Mouse (Mus musculus): Measurements from ENCODE around the gene Slc36a3. TPM values are rescaled to one million over a fixed set of nuclear protein-coding genes. Genes with fewer than 3 reads are reported as not detected.

The Slc36a3 gene
- polyA plus RNA-seq, 1 experiment from 2014 or later: not detected

GRCm38 (mm10) chr11:55155070-55155421, 3.5 kb upstream of the Slc36a3 start:
- no peak overlapping the region for H3K4me3 ChIP-seq (replicated peaks; ENCODE audit: low read depth, low read length)
- H3K9me3 ChIP-seq (ENCODE audit: control insufficient read depth, low read length): no peaks in the 10 kb centered on the region
- no peak overlapping the region for H3K4me2 ChIP-seq (ENCODE audit: low read length)
- no peak for DNase-seq
- H3K9ac ChIP-seq (replicated peaks; ENCODE audit: low read length): no peak overlapping the region
- no peaks in the 10 kb centered on the region for H3K36me3 ChIP-seq (ENCODE audit: control insufficient read depth, insufficient read depth, low read length)
- H3K27ac ChIP-seq (replicated peaks; ENCODE audit: low read depth, low read length): no peak overlapping the region
- H3K4me1 ChIP-seq (ENCODE audit: control insufficient read depth, insufficient read depth, low read length): no peaks in the 10 kb centered on the region
- no peaks in the 10 kb centered on the region for H3K27me3 ChIP-seq (ENCODE audit: control insufficient read depth, insufficient read depth, low read length)
- no peak for ATAC-seq (ENCODE audit: low FRiP score, low TSS enrichment)
- WGBS: 82% methylated on average over 6 of the region's 6 CpGs

- H3K4me1 ChIP-seq (ENCODE audit: control insufficient read depth, insufficient read depth, low read length): no peaks in the 10 kb centered on the region
- H3K4me2 ChIP-seq (ENCODE audit: low read length): no peak overlapping the region
- no peak overlapping the region for H3K27ac ChIP-seq (replicated peaks; ENCODE audit: low read depth, low read length)
- no peaks in the 10 kb centered on the region for H3K36me3 ChIP-seq (ENCODE audit: control insufficient read depth, insufficient read depth, low read length)
- H3K27me3 ChIP-seq (ENCODE audit: control insufficient read depth, insufficient read depth, low read length): no peaks in the 10 kb centered on the region
- ATAC-seq (ENCODE audit: low FRiP score, low TSS enrichment) (no peak), DNase-seq (no peak)
- no peaks in the 10 kb centered on the region for H3K9me3 ChIP-seq (ENCODE audit: control insufficient read depth, low read length)
- WGBS: 83% methylated on average over 3 of the region's 3 CpGs
- H3K9ac ChIP-seq (replicated peaks; ENCODE audit: low read length): no peak overlapping the region
- no peak overlapping the region for H3K4me3 ChIP-seq (replicated peaks; ENCODE audit: low read depth, low read length)
These were observed 3.0 kb upstream of the Slc36a3 start for GRCm38 (mm10) chr11:55154398-55155069.

DNA sequence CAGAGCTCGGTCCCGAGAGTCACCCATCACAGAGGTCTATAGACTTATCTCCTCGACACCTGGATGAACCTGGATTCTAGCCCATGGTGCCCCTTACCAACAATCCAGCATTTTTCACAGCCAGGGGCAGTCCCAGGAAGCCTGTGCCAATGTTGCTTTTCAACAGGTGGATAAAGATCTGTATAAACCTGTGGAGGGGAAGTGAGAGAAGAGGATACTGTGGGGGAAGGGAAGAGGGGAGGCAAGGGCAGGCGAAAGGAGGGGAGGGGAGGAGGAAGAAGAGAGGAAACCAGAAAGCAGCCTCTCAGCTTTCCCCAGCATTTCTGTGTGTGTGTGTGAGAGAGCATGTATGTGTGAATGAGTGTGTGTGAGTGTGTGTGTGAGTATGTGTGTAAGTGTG, 3.0 kb downstream of the Slc36a3 start:
- Histone ChIP-seq H3K4me1 (ENCODE audit: control insufficient read depth, insufficient read depth, low read length) (no peaks in the 10 kb centered on the region), H3K27me3 (ENCODE audit: control insufficient read depth, insufficient read depth, low read length) (no peaks in the 10 kb centered on the region), H3K27ac (replicated peaks; ENCODE audit: low read depth, low read length) (no peak overlapping the region), H3K4me3 (replicated peaks; ENCODE audit: low read depth, low read length) (no peak overlapping the region), H3K9me3 (ENCODE audit: control insufficient read depth, low read length) (no peaks in the 10 kb centered on the region), H3K4me2 (ENCODE audit: low read length) (no peak overlapping the region), H3K36me3 (ENCODE audit: control insufficient read depth, insufficient read depth, low read length) (no peaks in the 10 kb centered on the region), H3K9ac (replicated peaks; ENCODE audit: low read length) (no peak overlapping the region)
- DNase-seq (no peak), ATAC-seq (ENCODE audit: low FRiP score, low TSS enrichment) (no peak)
- 88% methylated on average over 4 of the region's 4 CpGs for WGBS

DNA sequence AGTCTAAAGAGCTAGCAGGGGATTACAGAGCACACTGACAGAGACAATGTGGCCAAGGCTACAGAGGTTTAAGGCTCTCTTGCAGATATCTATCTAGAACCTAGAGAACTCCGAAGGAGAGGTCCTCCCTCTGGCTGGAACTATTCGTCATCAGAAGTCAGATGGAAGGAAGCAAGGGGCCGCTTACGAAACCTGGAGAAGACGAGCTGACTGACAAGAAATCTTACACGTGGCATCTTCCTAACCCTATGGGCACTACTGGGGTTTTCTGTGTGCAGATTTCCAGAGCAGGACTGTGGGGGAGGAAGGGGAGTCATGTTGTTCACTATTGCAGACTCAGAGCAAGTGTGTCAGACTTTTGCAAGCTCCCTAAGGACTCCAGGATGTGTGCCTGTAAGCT, 4.1 kb downstream of the Slc36a3 start:
- no peak for ATAC-seq (ENCODE audit: low FRiP score, low TSS enrichment)

GRCm38 (mm10) chr11:55146855-55147254, 4.7 kb downstream of the Slc36a3 start:
- H3K9ac ChIP-seq (replicated peaks; ENCODE audit: low read length): no peak overlapping the region
- H3K9me3 ChIP-seq (ENCODE audit: control insufficient read depth, low read length): no peaks in the 10 kb centered on the region
- H3K4me2 ChIP-seq (ENCODE audit: low read length): no peak overlapping the region
- DNase-seq (no peak), ATAC-seq (ENCODE audit: low FRiP score, low TSS enrichment) (no peak)
- WGBS: 35% methylated on average over 1 of the region's 1 CpGs
- H3K4me1 ChIP-seq (ENCODE audit: control insufficient read depth, insufficient read depth, low read length): no peaks in the 10 kb centered on the region
- no peaks in the 10 kb centered on the region for H3K27me3 ChIP-seq (ENCODE audit: control insufficient read depth, insufficient read depth, low read length)
- no peaks in the 10 kb centered on the region for H3K36me3 ChIP-seq (ENCODE audit: control insufficient read depth, insufficient read depth, low read length)
- no peak overlapping the region for H3K4me3 ChIP-seq (replicated peaks; ENCODE audit: low read depth, low read length)
- H3K27ac ChIP-seq (replicated peaks; ENCODE audit: low read depth, low read length): no peak overlapping the region

More for the DNA sequence above, 4.1 kb downstream of the Slc36a3 start:
- Histone ChIP-seq H3K9ac (replicated peaks; ENCODE audit: low read length) (no peak overlapping the region), H3K27me3 (ENCODE audit: control insufficient read depth, insufficient read depth, low read length) (no peaks in the 10 kb centered on the region), H3K4me3 (replicated peaks; ENCODE audit: low read depth, low read length) (no peak overlapping the region), H3K4me2 (ENCODE audit: low read length) (no peak overlapping the region), H3K4me1 (ENCODE audit: control insufficient read depth, insufficient read depth, low read length) (no peaks in the 10 kb centered on the region), H3K27ac (replicated peaks; ENCODE audit: low read depth, low read length) (no peak overlapping the region), H3K9me3 (ENCODE audit: control insufficient read depth, low read length) (no peaks in the 10 kb centered on the region), H3K36me3 (ENCODE audit: control insufficient read depth, insufficient read depth, low read length) (no peaks in the 10 kb centered on the region)
- DNase-seq: no peak
- 51% methylated on average over 6 of the region's 6 CpGs for WGBS

- DNase-seq (no peak), ATAC-seq (ENCODE audit: low FRiP score, low TSS enrichment) (no peak)
- H3K9ac ChIP-seq (replicated peaks; ENCODE audit: low read length): no peak overlapping the region
- 86% methylated on average over 5 of the region's 5 CpGs for WGBS
- no peak overlapping the region for H3K4me3 ChIP-seq (replicated peaks; ENCODE audit: low read depth, low read length)
- no peaks in the 10 kb centered on the region for H3K9me3 ChIP-seq (ENCODE audit: control insufficient read depth, low read length)
- H3K36me3 ChIP-seq (ENCODE audit: control insufficient read depth, insufficient read depth, low read length): no peaks in the 10 kb centered on the region
- H3K4me2 ChIP-seq (ENCODE audit: low read length): no peak overlapping the region
- H3K27me3 ChIP-seq (ENCODE audit: control insufficient read depth, insufficient read depth, low read length): no peaks in the 10 kb centered on the region
- H3K27ac ChIP-seq (replicated peaks; ENCODE audit: low read depth, low read length): no peak overlapping the region
- no peaks in the 10 kb centered on the region for H3K4me1 ChIP-seq (ENCODE audit: control insufficient read depth, insufficient read depth, low read length)
These were observed 7.5 kb downstream of the Slc36a3 start for GRCm38 (mm10) chr11:55144011-55144410.

- Histone ChIP-seq H3K4me2 (ENCODE audit: low read length) (no peak overlapping the region), H3K27me3 (ENCODE audit: control insufficient read depth, insufficient read depth, low read length) (no peaks in the 10 kb centered on the region), H3K9ac (replicated peaks; ENCODE audit: low read length) (no peak overlapping the region), H3K27ac (replicated peaks; ENCODE audit: low read depth, low read length) (no peak overlapping the region), H3K36me3 (ENCODE audit: control insufficient read depth, insufficient read depth, low read length) (no peaks in the 10 kb centered on the region), H3K9me3 (ENCODE audit: control insufficient read depth, low read length) (no peaks in the 10 kb centered on the region), H3K4me1 (ENCODE audit: control insufficient read depth, insufficient read depth, low read length) (no peaks in the 10 kb centered on the region), H3K4me3 (replicated peaks; ENCODE audit: low read depth, low read length) (no peak overlapping the region)
- no peak for ATAC-seq (ENCODE audit: low FRiP score, low TSS enrichment)
- 88% methylated on average over 4 of the region's 4 CpGs for WGBS
- no peak for DNase-seq
These were observed 10.0 kb downstream of the Slc36a3 start for GRCm38 (mm10) chr11:55141502-55141901.

GRCm38 (mm10) chr11:55137646-55138045, 13.9 kb downstream of the Slc36a3 start:
- no peak for DNase-seq
- Histone ChIP-seq H3K9ac (replicated peaks; ENCODE audit: low read length) (no peak overlapping the region), H3K27me3 (ENCODE audit: control insufficient read depth, insufficient read depth, low read length) (no peaks in the 10 kb centered on the region), H3K9me3 (ENCODE audit: control insufficient read depth, low read length) (no peaks in the 10 kb centered on the region), H3K36me3 (ENCODE audit: control insufficient read depth, insufficient read depth, low read length) (no peaks in the 10 kb centered on the region), H3K27ac (replicated peaks; ENCODE audit: low read depth, low read length) (no peak overlapping the region), H3K4me1 (ENCODE audit: control insufficient read depth, insufficient read depth, low read length) (no peaks in the 10 kb centered on the region), H3K4me3 (replicated peaks; ENCODE audit: low read depth, low read length) (no peak overlapping the region), H3K4me2 (ENCODE audit: low read length) (no peak overlapping the region)
- ATAC-seq (ENCODE audit: low FRiP score, low TSS enrichment): no peak

- H3K36me3 ChIP-seq (ENCODE audit: control insufficient read depth, insufficient read depth, low read length): no peaks in the 10 kb centered on the region
- no peak overlapping the region for H3K4me3 ChIP-seq (replicated peaks; ENCODE audit: low read depth, low read length)
- no peak overlapping the region for H3K4me2 ChIP-seq (ENCODE audit: low read length)
- ATAC-seq (ENCODE audit: low FRiP score, low TSS enrichment) (no peak), DNase-seq (no peak)
- no peaks in the 10 kb centered on the region for H3K4me1 ChIP-seq (ENCODE audit: control insufficient read depth, insufficient read depth, low read length)
- H3K27me3 ChIP-seq (ENCODE audit: control insufficient read depth, insufficient read depth, low read length): no peaks in the 10 kb centered on the region
- H3K9ac ChIP-seq (replicated peaks; ENCODE audit: low read length): no peak overlapping the region
- H3K9me3 ChIP-seq (ENCODE audit: control insufficient read depth, low read length): no peaks in the 10 kb centered on the region
- WGBS: 84% methylated on average over 15 of the region's 15 CpGs
- H3K27ac ChIP-seq (replicated peaks; ENCODE audit: low read depth, low read length): no peak overlapping the region
These were observed 14.5 kb downstream of the Slc36a3 start for GRCm38 (mm10) chr11:55136770-55137547.

Measured in midbrain, embryonic 14.5 days (tissue).